Mouse (Mus musculus): ENCODE data around the gene Cdk8.

GRCm38 (mm10) chr5:146265934-146266591 is 35.0 kb downstream of the Cdk8 start:
- TF ChIP-seq CTCF (IDR thresholded peaks at IDR 0.05; ENCODE audit: control insufficient read depth, insufficient read depth, insufficient read length), result no peak
- TF ChIP-seq FOSL1 (IDR thresholded peaks at IDR 0.05; ENCODE audit: insufficient read depth, low read length, poor library complexity, severe bottlenecking), result no peak
- no peak for TF ChIP-seq MYOG (IDR thresholded peaks at IDR 0.05; ENCODE audit: control insufficient read depth, extremely low read depth, insufficient read length)
- no peak for TF ChIP-seq MYOD1 (IDR thresholded peaks at IDR 0.05; ENCODE audit: control insufficient read depth, insufficient read length, low read depth)

Data from C2C12 (cell line).